Mouse (Mus musculus): ENCODE measurements around the gene Rtl10.

The Rtl10 gene

DNA sequence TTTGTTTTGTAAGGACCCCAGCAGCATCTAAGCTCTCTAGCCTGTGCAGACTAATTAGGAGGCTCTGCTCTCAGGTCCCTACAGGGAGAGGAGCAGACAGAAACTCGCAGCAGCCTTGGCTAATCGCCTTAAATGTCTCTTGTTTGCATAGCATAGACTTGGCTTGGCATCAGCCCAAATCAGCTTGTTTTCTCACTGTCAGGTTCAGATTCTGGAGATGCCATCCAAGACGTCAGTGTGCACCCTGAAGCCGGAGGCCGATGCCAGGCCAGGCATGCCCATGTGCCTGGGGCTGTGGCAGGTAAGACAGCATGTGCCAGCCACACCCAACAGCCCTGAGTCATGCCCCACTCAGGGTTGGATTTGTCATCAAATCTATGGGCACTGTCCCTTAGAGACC, 49.2 kb downstream of the Rtl10 start:
- no peak for DNase-seq (ENCODE audit: low read depth)

All from fibroblast of lung, adult 2 months (primary cell).